Mouse (Mus musculus) spleen, adult 12 weeks (tissue): ENCODE measurements around the gene Slc41a1.

Experiments used
- DNase-seq: peaks from one replicate; pipeline ENCODE4 v3.0.0; 2022; ENCODE audit warnings: low spot score

Gene Slc41a1

DNA sequence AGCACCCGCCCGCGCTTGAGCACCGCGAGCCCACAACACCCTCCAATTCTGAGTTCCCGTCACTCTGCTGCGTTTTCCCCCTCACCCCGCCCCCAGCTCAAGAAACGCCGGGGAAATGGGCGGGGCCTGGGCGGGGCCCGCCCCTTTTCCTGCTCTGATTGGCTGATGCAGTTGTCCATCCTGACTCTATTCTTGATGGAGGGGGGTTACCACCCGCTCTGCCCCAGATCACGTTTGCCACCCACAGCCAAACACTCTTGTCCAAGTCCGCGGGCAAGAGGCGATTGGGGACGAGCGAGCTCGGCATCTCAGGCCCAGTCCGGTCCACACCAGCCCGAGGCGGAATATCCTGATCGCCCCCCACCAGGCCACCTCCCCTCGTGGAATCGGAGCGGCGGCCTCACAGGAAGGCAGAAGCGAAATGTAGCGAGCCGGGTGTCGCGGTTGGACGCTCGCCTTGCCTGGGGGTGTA, 530 bp downstream of the Slc41a1 start:
- peak; percentile 82 for DNase-seq

- DNase-seq = no peak
Measured at GRCm38 (mm10) chr1:131828297-131829126, 1.2 kb downstream of the Slc41a1 start.

DNA sequence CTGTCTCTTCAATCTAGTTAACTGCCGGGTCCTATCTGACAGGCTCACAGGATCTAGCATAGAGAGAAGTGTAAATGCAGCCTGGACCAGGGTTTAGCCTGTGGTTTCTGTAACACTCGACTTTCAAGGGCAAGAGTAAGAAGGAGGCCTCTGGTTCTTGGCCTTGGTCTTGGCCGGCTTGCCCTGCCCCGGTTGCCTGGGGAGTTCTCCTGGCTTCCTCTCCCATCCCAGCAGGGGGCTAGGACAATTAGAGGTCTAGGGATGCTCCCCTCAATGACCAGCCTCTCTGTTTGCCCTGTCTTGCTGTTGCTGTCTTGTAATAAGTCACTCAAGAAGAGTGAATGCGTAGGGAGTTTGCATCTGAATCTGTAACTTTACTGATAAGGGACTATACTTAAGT, 2.0 kb downstream of the Slc41a1 start:
- DNase-seq = no peak

- DNase-seq = no peak
Measured at GRCm38 (mm10) chr1:131830561-131830960, 3.3 kb downstream of the Slc41a1 start.

GRCm38 (mm10) chr1:131830971-131831641, 3.8 kb downstream of the Slc41a1 start:
- no peak for DNase-seq

DNA sequence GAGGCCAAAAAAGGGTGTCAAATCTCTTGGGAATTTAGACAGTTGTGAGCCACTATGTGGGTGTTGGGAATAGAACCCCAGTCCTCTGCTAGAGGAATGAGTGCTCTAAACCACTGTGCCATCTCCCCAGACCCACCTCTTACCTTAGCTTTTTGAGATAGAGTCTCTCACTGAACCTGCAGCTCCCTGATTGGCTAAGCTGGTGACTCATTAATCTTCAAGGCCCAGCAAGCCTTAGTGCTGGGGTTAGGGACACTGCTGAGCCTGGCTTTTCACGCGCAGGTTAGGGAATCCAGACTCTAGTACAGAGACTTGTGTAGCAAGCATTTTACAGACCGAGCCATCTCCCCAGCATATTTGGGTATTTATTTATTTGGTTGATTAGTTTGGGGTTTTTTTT, 9.7 kb downstream of the Slc41a1 start:
- DNase-seq = no peak

DNA sequence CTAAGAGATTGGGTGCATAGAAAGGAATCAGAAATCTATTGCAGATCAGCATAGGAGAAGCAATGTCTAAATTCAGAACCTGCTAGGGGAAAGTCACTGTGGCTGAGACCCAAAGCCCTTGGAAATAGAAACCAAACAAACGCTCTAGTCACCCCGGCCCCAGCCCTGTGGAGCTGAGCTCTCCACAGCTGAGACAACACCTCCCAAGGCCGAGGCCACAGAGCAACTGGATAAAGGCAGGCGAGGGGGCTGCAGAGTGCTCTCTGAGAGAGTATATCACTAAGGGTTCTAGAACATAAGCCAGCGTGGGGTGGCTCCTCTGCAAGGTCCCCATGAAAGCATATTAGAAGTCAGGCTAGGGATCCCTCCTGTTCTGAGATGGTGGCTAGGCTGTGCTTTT, 11.2 kb downstream of the Slc41a1 start:
- no peak for DNase-seq

- no peak for DNase-seq
Measured at GRCm38 (mm10) chr1:131839279-131839678, 12.0 kb downstream of the Slc41a1 start.

DNA sequence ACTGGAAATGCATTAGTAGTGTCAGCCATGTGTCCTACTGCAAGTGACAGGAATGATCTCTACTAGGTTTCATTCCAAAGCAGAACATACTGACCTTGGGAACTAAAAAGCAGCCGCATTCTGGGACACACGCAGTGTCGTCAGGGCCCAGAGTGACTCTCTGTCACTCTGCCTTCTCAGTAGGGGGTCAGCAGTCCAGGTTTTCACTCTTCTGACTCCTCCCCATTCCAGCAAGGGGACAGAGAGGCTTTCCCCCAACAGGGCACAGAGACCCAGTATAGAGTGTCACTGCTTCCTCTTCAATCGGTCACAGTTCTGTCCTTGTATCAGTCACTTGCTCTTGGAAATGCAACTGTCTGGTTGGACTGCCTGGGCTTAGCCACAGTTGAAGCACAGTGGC, 14.9 kb downstream of the Slc41a1 start:
- no peak for DNase-seq

GRCm38 (mm10) chr1:131843758-131844157, 16.5 kb downstream of the Slc41a1 start:
- no peak for DNase-seq

- DNase-seq = no peak
Measured at GRCm38 (mm10) chr1:131844883-131845282, 17.6 kb downstream of the Slc41a1 start.

DNA sequence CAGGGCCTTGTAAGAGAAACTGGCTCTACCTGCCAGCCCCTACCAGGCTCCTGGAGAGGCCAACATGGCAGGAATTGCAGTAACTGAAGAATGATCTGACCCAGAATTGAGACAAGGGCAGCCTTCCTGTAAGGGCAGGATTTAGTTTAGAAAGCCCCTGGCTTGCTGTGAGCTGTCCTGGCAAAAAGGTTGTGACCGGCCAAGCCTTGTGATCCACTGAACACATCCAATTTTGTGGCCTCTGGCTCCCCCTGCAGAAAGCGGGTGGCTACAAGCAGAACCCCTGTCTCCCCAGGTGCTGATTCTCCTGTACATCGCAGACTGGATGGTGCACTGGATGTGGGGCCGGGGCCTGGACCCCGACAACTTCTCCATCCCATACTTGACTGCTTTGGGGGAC, 19.0 kb downstream of the Slc41a1 start:
- no peak for DNase-seq

GRCm38 (mm10) chr1:131861811-131862210, 34.5 kb downstream of the Slc41a1 start:
- no peak for DNase-seq

GRCm38 (mm10) chr1:131865596-131865995, 38.3 kb downstream of the Slc41a1 start:
- DNase-seq = no peak

- no peak for DNase-seq
Measured at GRCm38 (mm10) chr1:131866304-131866999, 39.2 kb downstream of the Slc41a1 start.

- peak; percentile 78 for DNase-seq
Measured at GRCm38 (mm10) chr1:131867093-131867945, 40.0 kb downstream of the Slc41a1 start, which contains the start of gene Rab29. TSS of gene Rab29 (plus strand) at chr1:131867224.

- DNase-seq = peak; percentile 4
Measured at GRCm38 (mm10) chr1:131867946-131868290, 40.6 kb downstream of the Slc41a1 start.

DNA sequence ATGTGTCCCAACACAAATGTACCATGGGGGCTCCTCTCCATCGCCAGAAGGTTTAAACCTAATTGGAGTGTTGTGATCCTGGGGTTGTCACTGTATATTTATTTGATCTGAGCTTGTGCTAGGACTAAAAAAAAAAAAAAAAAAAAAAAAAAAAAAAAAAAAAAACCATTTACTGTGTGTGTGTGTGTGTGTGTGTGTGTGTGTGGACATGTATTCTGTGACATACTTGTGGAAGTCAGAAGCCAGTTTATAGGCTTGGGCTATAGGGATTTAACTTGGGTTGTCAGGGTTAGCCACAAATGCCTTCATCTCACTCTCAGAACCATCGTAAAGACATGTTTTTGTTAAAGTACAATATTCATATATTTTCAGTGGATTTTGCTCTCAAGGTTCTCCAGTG, 42.3 kb downstream of the Slc41a1 start:
- DNase-seq = no peak

- DNase-seq = no peak
Measured at GRCm38 (mm10) chr1:131872856-131873255, 45.6 kb downstream of the Slc41a1 start.

DNA sequence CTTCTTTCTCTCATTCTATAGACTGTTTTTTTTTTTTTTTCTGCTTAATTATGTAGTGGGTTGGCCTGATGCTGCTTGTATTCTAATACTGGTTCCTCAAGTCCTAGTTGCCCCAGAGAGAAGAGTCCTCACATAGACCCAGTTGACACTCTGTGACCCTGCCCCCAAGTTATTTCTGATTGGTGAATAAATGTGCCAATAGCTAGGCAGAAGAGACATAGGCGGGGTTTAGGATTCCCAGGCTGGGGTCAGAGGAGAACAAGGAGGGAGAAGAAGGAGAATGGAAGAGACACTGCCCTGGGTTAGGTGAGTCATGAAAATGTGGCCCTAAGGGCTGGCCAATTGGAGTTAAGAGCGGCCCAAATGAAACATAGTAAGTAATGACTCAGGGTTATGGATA, 52.5 kb downstream of the Slc41a1 start:
- no peak for DNase-seq

GRCm38 (mm10) chr1:131882787-131883186, 55.5 kb downstream of the Slc41a1 start:
- peak; percentile 26 for DNase-seq

DNA sequence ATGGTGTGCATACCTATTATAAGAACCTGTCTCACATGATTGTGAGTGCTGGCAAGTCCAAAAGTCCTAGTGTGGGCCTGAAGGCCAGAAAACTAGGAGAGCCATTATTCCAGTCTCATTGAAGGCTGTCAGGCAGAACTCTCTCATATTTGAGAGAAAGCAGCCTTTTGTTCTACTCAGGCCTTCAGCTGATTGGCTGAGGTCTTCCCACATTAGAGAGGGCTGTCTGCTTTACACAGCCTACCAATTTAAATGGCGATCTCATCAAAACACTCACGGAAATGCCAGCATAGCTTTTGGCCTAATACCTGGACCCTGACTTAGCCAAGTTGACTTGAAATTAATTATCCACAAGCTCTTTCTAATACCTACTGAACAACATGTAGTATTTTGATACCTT, 58.9 kb downstream of the Slc41a1 start:
- DNase-seq = no peak
